Mouse (Mus musculus) hematopoietic multipotent progenitor cell, adult 10-12 weeks (in vitro differentiated cells): Measurements from ENCODE around the gene Gm21319. TPM values are rescaled to one million over a fixed set of nuclear protein-coding genes. Genes with fewer than 3 reads are reported as not detected.

Source experiments
- polyA plus RNA-seq: library from polyadenylated mRNA; stranded (reverse); fragments of >175 nt; gene quantifications from 2 replicates; pipeline ENCODE4 v1.2.3, GENCODE M21; 2012; ENCODE audit warnings: low replicate concordance

Gm21319 gene
- not detected in 2 replicates for polyA plus RNA-seq

GRCm38 (mm10) chr12:87775655-87776054 lies at the start of gene Gm21319:
Gm21319 (minus strand) TSS chr12:87775755.

GRCm38 (mm10) chr12:87816277-87816676 lies 40.7 kb upstream of the Gm21319 start, which contains the start of gene BB287469:
BB287469 (plus strand) TSS chr12:87816577.

GRCm38 (mm10) chr12:87795212-87795611 lies 19.7 kb upstream of the Gm21319 start, which contains the start of gene Gm21936:
Gm21936 (plus strand) TSS chr12:87795512.

Other genes starting within 250 kb of the Gm21319 start
- gene Oog1, start 173.1 kb downstream of the Gm21319 start, polyA plus RNA-seq = not detected in 2 replicates
- not detected in 2 replicates for gene Gm4027, start 156.9 kb downstream of the Gm21319 start, polyA plus RNA-seq
- not detected in 2 replicates for gene Gm16381, start 131.1 kb downstream of the Gm21319 start, polyA plus RNA-seq
- not detected in 2 replicates for gene Gm21936, start 19.8 kb upstream of the Gm21319 start, polyA plus RNA-seq
- not detected in 2 replicates for gene BB287469, start 40.8 kb upstream of the Gm21319 start, polyA plus RNA-seq
- gene Gm2001, start 66.6 kb upstream of the Gm21319 start, polyA plus RNA-seq = not detected in 2 replicates
- not detected in 2 replicates for gene Gm2016, start 98.3 kb upstream of the Gm21319 start, polyA plus RNA-seq
- not detected in 2 replicates for gene Gm2022, start 119.6 kb upstream of the Gm21319 start, polyA plus RNA-seq
- gene Gm2035, start 144.1 kb upstream of the Gm21319 start, polyA plus RNA-seq = not detected in 2 replicates
- 0.21 TPM in 1 of 2 replicates, not detected in the other for gene Gm2042, start 178.3 kb upstream of the Gm21319 start, polyA plus RNA-seq
- gene Gm2075, start 236.1 kb upstream of the Gm21319 start, polyA plus RNA-seq = not detected in 2 replicates
- not detected in 2 replicates for gene Gm6803, start 243.0 kb upstream of the Gm21319 start, polyA plus RNA-seq